21 mouse cellular contexts compared by ENCODE assay signal in the genomic region with DNA sequence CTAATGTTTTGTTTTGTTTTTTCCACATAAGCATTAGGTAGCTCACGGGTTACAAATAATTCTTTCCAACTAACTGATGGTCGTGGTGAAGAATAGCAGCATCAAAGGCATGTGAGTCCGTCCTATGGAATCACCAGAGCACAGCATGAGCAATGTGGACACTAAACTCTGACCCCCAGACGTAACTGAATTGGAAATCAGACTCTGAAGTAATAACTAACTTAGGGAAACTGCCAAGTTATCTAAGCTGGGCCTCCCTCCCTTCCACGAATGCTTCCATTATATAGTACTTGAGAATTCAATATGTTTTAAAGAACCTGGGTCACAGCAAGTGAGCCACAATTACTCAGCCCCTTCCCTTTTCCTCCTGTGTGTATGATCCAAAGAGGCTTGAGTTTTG. TPM values are rescaled to one million over a fixed set of nuclear protein-coding genes. Genes with fewer than 3 reads are reported as not detected.
DNase-seq lines count a peak whose midpoint lies in the region; ATAC-seq and TF ChIP-seq lines count a peak whose summit lies in the region.
"Had no signal": no experiment of that assay in that cellular context is flagged by ENCODE, and none has a peak within 500 bp of the region (broad histone marks: within the 10 kb centered on the region; RNA-seq: fewer than 3 reads in every experiment).

No protein-coding gene starts in this region.

- peak; percentile 43 for DNase-seq in kidney, adult 2 months
- DNase-seq in kidney, postnatal 25 days = no peak
- no peak for DNase-seq in liver, postnatal 0 days
- no peak for DNase-seq in liver
- DNase-seq: adrenal gland, adult 2 months; adrenal gland, postnatal 10 days; adrenal gland, postnatal 25 days; cerebellum, adult 11 months; cerebellum, adult 18-20 months; cerebellum, adult 8-10 months; cerebellum, adult 9-11 months; cerebellum, postnatal 14 days; cerebellum, postnatal 36 days; embryo, embryonic 11 days had no signal

- TF ChIP-seq POLR2A in kidney, adult 2 months (IDR thresholded peaks at IDR 0.05; ENCODE audit: low read depth, low read length) = no peak

- 45% methylated on average over 5 of the region's 5 CpGs for WGBS in kidney, adult 2 months
- WGBS in kidney, embryonic 16.5 days = 60% methylated on average over 5 of the region's 5 CpGs
- WGBS in kidney, embryonic 15.5 days = 65% methylated on average over 5 of the region's 5 CpGs
- WGBS in liver, postnatal 0 days (ENCODE audit: insufficient replicate concordance) = 67% methylated on average over 5 of the region's 5 CpGs

- no peak overlapping the region for H3K9ac ChIP-seq in kidney, embryonic 16.5 days (replicated peaks; ENCODE audit: low read length)
- no peak overlapping the region for H3K9ac ChIP-seq in kidney, embryonic 15.5 days
- no peak overlapping the region for H3K9ac ChIP-seq in liver, postnatal 0 days (replicated peaks)
- H3K9ac ChIP-seq: embryonic facial prominence, embryonic 13.5 days; embryonic facial prominence, embryonic 15.5 days; forebrain, embryonic 12.5 days had no signal

- no peak for TF ChIP-seq EP300 in liver, postnatal 0 days (IDR thresholded peaks at IDR 0.05; ENCODE audit: low read depth)

- H3K9me3 ChIP-seq in kidney, embryonic 16.5 days (ENCODE audit: low read length) = no peaks in the 10 kb centered on the region
- no peaks in the 10 kb centered on the region for H3K9me3 ChIP-seq in kidney, embryonic 15.5 days (replicated peaks)
- no peaks in the 10 kb centered on the region for H3K9me3 ChIP-seq in liver, postnatal 0 days (ENCODE audit: low read length)
- H3K9me3 ChIP-seq: embryonic facial prominence, embryonic 13.5 days; embryonic facial prominence, embryonic 15.5 days; forebrain, embryonic 10.5 days; forebrain, embryonic 12.5 days had no signal

- H3K27ac ChIP-seq in kidney, adult 2 months (ENCODE audit: insufficient read depth, low read depth, low read length) = peak overlapping the region; percentile 76
- H3K27ac ChIP-seq in kidney, embryonic 16.5 days (ENCODE audit: low read length) = no peak overlapping the region
- H3K27ac ChIP-seq in kidney, embryonic 15.5 days = no peak overlapping the region
- H3K27ac ChIP-seq in liver, postnatal 0 days (ENCODE audit: low read depth) = no peak overlapping the region
- H3K27ac ChIP-seq: embryonic facial prominence, embryonic 13.5 days; embryonic facial prominence, embryonic 15.5 days; forebrain, embryonic 10.5 days; forebrain, embryonic 12.5 days had no signal

- no peak for TF ChIP-seq CTCF in kidney, adult 2 months (conservative IDR thresholded peaks at IDR 0.05; ENCODE audit: insufficient read depth, insufficient read length, low read depth, low read length)
- TF ChIP-seq CTCF in liver, postnatal 0 days (IDR thresholded peaks at IDR 0.05; ENCODE audit: low read depth) = no peak

- no peak overlapping the region for H3K4me3 ChIP-seq in kidney, adult 2 months (ENCODE audit: insufficient read depth, low read depth, low read length)
- no peak overlapping the region for H3K4me3 ChIP-seq in kidney, embryonic 16.5 days (ENCODE audit: low read length)
- no peak overlapping the region for H3K4me3 ChIP-seq in kidney, embryonic 15.5 days (replicated peaks)
- no peak overlapping the region for H3K4me3 ChIP-seq in liver, postnatal 0 days (ENCODE audit: low read depth, low read length)
- H3K4me3 ChIP-seq: embryonic facial prominence, embryonic 13.5 days; embryonic facial prominence, embryonic 15.5 days; erythroblast, embryonic 14.5 days; forebrain, embryonic 10.5 days; forebrain, embryonic 12.5 days had no signal

- peak; percentile 31; the same call in 1 of the 2 replicates for ATAC-seq in kidney, embryonic 16.5 days (ENCODE audit: low FRiP score, low TSS enrichment)
- no peak for ATAC-seq in kidney, embryonic 15.5 days (replicated peaks; ENCODE audit: low FRiP score)
- peak; percentile 57 for ATAC-seq in liver, postnatal 0 days

- H3K4me1 ChIP-seq in kidney, adult 2 months (ENCODE audit: control insufficient read depth, insufficient read depth, low read length) = peaks cover 16% of the 10 kb centered on the region; the same call in 1 of the 2 replicates
- 0 out of 2 replicates have a peak, but pooled peaks cover 4% of the 10 kb centered on the region for H3K4me1 ChIP-seq in kidney, embryonic 16.5 days (ENCODE audit: insufficient read depth, low read length)
- 0 out of 2 replicates have a peak, but pooled peaks cover 4% of the 10 kb centered on the region for H3K4me1 ChIP-seq in kidney, embryonic 15.5 days
- no peaks in the 10 kb centered on the region; the same call in 1 of the 2 replicates for H3K4me1 ChIP-seq in liver, postnatal 0 days (ENCODE audit: insufficient read depth)
- H3K4me1 ChIP-seq: embryonic facial prominence, embryonic 15.5 days; forebrain, embryonic 10.5 days; forebrain, embryonic 12.5 days had no signal

- no peaks in the 10 kb centered on the region for H3K27me3 ChIP-seq in kidney, adult 2 months (replicated peaks; ENCODE audit: control insufficient read depth, insufficient read depth, low read length)
- no peaks in the 10 kb centered on the region for H3K27me3 ChIP-seq in kidney, embryonic 16.5 days (ENCODE audit: insufficient read depth, low read length)
- H3K27me3 ChIP-seq in kidney, embryonic 15.5 days = no peaks in the 10 kb centered on the region
- no peaks in the 10 kb centered on the region for H3K27me3 ChIP-seq in liver, postnatal 0 days (ENCODE audit: insufficient read depth, low read length)
- H3K27me3 ChIP-seq: embryonic facial prominence, embryonic 13.5 days; embryonic facial prominence, embryonic 15.5 days; forebrain, embryonic 12.5 days had no signal

- H3K36me3 ChIP-seq in kidney, adult 2 months (ENCODE audit: control insufficient read depth, insufficient read depth, low read length) = no peaks in the 10 kb centered on the region
- H3K36me3 ChIP-seq in kidney, embryonic 16.5 days (ENCODE audit: insufficient read depth, low read length) = no peaks in the 10 kb centered on the region
- H3K36me3 ChIP-seq in kidney, embryonic 15.5 days = no peaks in the 10 kb centered on the region
- H3K36me3 ChIP-seq in liver, postnatal 0 days (replicated peaks; ENCODE audit: insufficient read depth, low read length) = no peaks in the 10 kb centered on the region
- H3K36me3 ChIP-seq: embryonic facial prominence, embryonic 13.5 days; embryonic facial prominence, embryonic 15.5 days; forebrain, embryonic 10.5 days; forebrain, embryonic 12.5 days had no signal

- H3K4me2 ChIP-seq in kidney, embryonic 16.5 days (replicated peaks; ENCODE audit: low read depth, low read length) = no peak overlapping the region
- no peak overlapping the region for H3K4me2 ChIP-seq in kidney, embryonic 15.5 days
- H3K4me2 ChIP-seq in liver, postnatal 0 days (ENCODE audit: low read depth, low read length) = no peak overlapping the region
- H3K4me2 ChIP-seq: embryonic facial prominence, embryonic 13.5 days; embryonic facial prominence, embryonic 15.5 days; forebrain, embryonic 12.5 days had no signal

RNA-seq across cellular contexts. Expression of gene Lamp2, which starts 53.3 kb away (rescaled TPM):
- 312 and 353 TPM in 2 replicates for polyA plus RNA-seq in kidney, adult 2 months (2012; rRNA removed)
- 187 and 188 TPM in 2 replicates for polyA plus RNA-seq in kidney, embryonic 16.5 days (2015; fragmentation: Nextera tagmentation; extraction: Ambion mirVana)
- 154 and 157 TPM in 2 replicates for polyA plus RNA-seq in kidney, embryonic 15.5 days (2015; fragmentation: Nextera tagmentation; extraction: Ambion mirVana)
- polyA plus RNA-seq in liver, postnatal 0 days (2015; fragmentation: Nextera tagmentation; extraction: Ambion mirVana) = 208 and 213 TPM in 2 replicates
